24 mouse cellular contexts compared by ENCODE assay signal in the genomic region with DNA sequence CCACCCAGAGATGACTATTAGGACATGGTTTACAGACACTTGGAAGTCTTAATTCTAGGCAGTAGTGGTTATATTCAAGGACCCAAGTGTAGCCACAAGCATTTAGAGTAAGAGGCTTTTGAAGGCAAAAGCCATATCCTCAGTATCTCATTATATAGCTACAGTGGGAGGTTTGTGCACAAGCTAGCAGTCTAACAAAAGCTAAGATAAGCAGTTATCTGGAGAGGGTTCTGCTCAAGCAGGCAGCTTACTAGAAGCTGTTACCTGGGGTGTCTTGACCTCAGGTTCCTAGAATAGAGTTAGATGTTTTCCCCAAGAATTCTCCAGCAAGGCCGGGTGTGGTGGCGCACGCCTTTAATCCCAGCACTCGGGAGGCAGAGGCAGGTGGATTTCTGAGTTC. TPM values are rescaled to one million over a fixed set of nuclear protein-coding genes. Genes with fewer than 3 reads are reported as not detected.
"Had no signal": no experiment of that assay in that cellular context is flagged by ENCODE, and none has a peak within 500 bp of the region (broad histone marks: within the 10 kb centered on the region; RNA-seq: fewer than 3 reads in every experiment).

No protein-coding gene starts in this region.

- H3K9ac ChIP-seq: neural tube, embryonic 13.5 days; neural tube, embryonic 15.5 days; stomach, embryonic 15.5 days had no signal

- H3K36me3 ChIP-seq: neural tube, embryonic 13.5 days; neural tube, embryonic 15.5 days; stomach, embryonic 15.5 days had no signal

- H3K27ac ChIP-seq: neural tube, embryonic 13.5 days; neural tube, embryonic 15.5 days; stomach, embryonic 15.5 days; stomach, postnatal 0 days had no signal

- H3K9me3 ChIP-seq: neural tube, embryonic 13.5 days; neural tube, embryonic 15.5 days; stomach, embryonic 15.5 days had no signal

- H3K4me1 ChIP-seq: neural tube, embryonic 13.5 days; neural tube, embryonic 15.5 days; stomach, embryonic 15.5 days had no signal

- DNase-seq: retina, postnatal 1 day; right cerebral cortex, adult 18-20 months; right cerebral cortex, postnatal 14 days; right cerebral cortex, postnatal 25 days; right cerebral cortex, postnatal 4 days; spleen, adult 18-20 months; thymus, adult 18-20 months; thymus, adult 2 months; thymus, postnatal 14 days; thymus, postnatal 25 days; thymus, postnatal 36 days; thymus, postnatal 4 days had no signal

- H3K4me3 ChIP-seq: neural tube, embryonic 13.5 days; neural tube, embryonic 15.5 days; stomach, embryonic 15.5 days had no signal

RNA-seq across cellular contexts. Expression of gene Trap1a, which starts 6.1 kb away (rescaled TPM):
- total RNA-seq: neutrophil, adult 5-6 weeks had no signal
- polyA plus RNA-seq: neural tube, embryonic 13.5 days; neural tube, embryonic 14.5 days; neural tube, embryonic 15.5 days; small intestine, adult 2 months; spleen, adult 2 months; stomach, embryonic 14.5 days; stomach, embryonic 16.5 days; stomach, postnatal 0 days; thymus, adult 2 months; thymus, postnatal 0 days; urinary bladder, adult 2 months had no signal
